Mouse (Mus musculus) hindbrain, embryonic 11.5 days (tissue): ENCODE measurements around the gene Igsf11. TPM values are rescaled to one million over a fixed set of nuclear protein-coding genes. Genes with fewer than 3 reads are reported as not detected.

Experiments used
- ATAC-seq: fragments of 200-750 bp; cut with Nextera tagmentation; 2 replicates; pipeline ENCODE4 v1.8.0; 2017; ENCODE audit warnings: mild to moderate bottlenecking, moderate TSS enrichment, moderate library complexity; ENCODE audit not compliant: low FRiP score
- DNase-seq: peaks from one replicate; pipeline ENCODE4 v3.0.0-alpha.2; 2015; ENCODE audit warnings: low spot score
- H3K27ac ChIP-seq: fragments of 300-500 bp; sonication (generic); 2 replicates; pipeline ENCODE4 v1.5.1; 2014; ENCODE audit warnings: mild to moderate bottlenecking, low read depth, low read length
- H3K27me3 ChIP-seq: fragments of 300-500 bp; sonication (generic); 2 replicates; pipeline ENCODE4 v1.6.1; 2014; ENCODE audit warnings: mild to moderate bottlenecking, low read length, moderate library complexity, mixed read lengths; ENCODE audit not compliant: control insufficient read depth, insufficient read depth
- H3K36me3 ChIP-seq: fragments of 300-500 bp; sonication (generic); 2 replicates; pipeline ENCODE4 v1.6.1; 2014; ENCODE audit warnings: mild to moderate bottlenecking, low read length, moderate library complexity, mixed read lengths; ENCODE audit not compliant: control insufficient read depth, insufficient read depth
- H3K4me1 ChIP-seq: fragments of 300-500 bp; sonication (generic); replicated peaks from 2 replicates; pipeline ENCODE4 v1.6.1; 2014; ENCODE audit warnings: low read length, mixed read lengths; ENCODE audit not compliant: control insufficient read depth, insufficient read depth
- H3K4me2 ChIP-seq: fragments of 300-500 bp; sonication (generic); replicated peaks from 2 replicates; pipeline ENCODE4 v1.6.1; 2014; ENCODE audit warnings: mild to moderate bottlenecking, low read depth, low read length
- H3K4me3 ChIP-seq: fragments of 300-500 bp; sonication (generic); 2 replicates; pipeline ENCODE4 v1.5.1; 2014; ENCODE audit warnings: low read depth, low read length
- H3K9ac ChIP-seq: fragments of 300-500 bp; sonication (generic); 2 replicates; pipeline ENCODE4 v1.6.1; 2014; ENCODE audit warnings: low read depth, low read length
- H3K9me3 ChIP-seq: fragments of 300-500 bp; sonication (generic); 2 replicates; pipeline ENCODE4 v1.6.1; 2016; ENCODE audit warnings: low read length; ENCODE audit not compliant: control insufficient read depth
- WGBS: fragments of 180-500 bp; shearing (Covaris S2); extraction: QIAGEN DNeasy Blood & Tissue Kit; methylation state at CpG from one replicate; pipeline ENCODE4 v1.1.7; 2014; 5-methylcytosine and 5-hydroxymethylcytosine counted together
- polyA plus RNA-seq: library from polyadenylated mRNA; unstranded; fragments of >200 nt; fragmentation: Nextera tagmentation; extraction: Ambion mirVana; gene quantifications from 2 replicates; pipeline ENCODE4 v1.2.1, GENCODE M21; 2014

Gene Igsf11
- polyA plus RNA-seq, 1 experiment from 2014 or later, result 5.4 TPM

- WGBS, result under 1% methylated on average over 63 of the region's 71 CpGs
- Histone ChIP-seq H3K4me2 (peak overlapping the region; percentile 74), H3K27me3 (no peaks in the 10 kb centered on the region), H3K4me3 (peak overlapping the region; percentile 68), H3K4me1 (no peaks in the 10 kb centered on the region), H3K36me3 (no peaks in the 10 kb centered on the region), H3K9ac (peak overlapping the region; percentile 80), H3K9me3 (no peaks in the 10 kb centered on the region), H3K27ac (0 out of 2 replicates have a peak overlapping the region, but pooled peaks have one; percentile 58)
- ATAC-seq (peak; percentile 96), DNase-seq (peak; percentile 94)
Observed at GRCm38 (mm10) chr16:38902111-38902778, 9.8 kb downstream of the Igsf11 start.

- Histone ChIP-seq H3K27ac (no peak overlapping the region), H3K9ac (no peak overlapping the region), H3K27me3 (no peaks in the 10 kb centered on the region), H3K4me3 (peak overlapping the region; percentile 68), H3K9me3 (no peaks in the 10 kb centered on the region), H3K36me3 (no peaks in the 10 kb centered on the region), H3K4me1 (no peaks in the 10 kb centered on the region), H3K4me2 (peak overlapping the region; percentile 74; the same call in 1 of the 2 replicates)
- no peak for ATAC-seq
- WGBS, result 41% methylated on average over 4 of the region's 4 CpGs
- DNase-seq, result no peak
Observed at GRCm38 (mm10) chr16:38903020-38903419, 10.5 kb downstream of the Igsf11 start.

- 46% methylated on average over 9 of the region's 9 CpGs for WGBS
- H3K9me3 ChIP-seq, result no peaks in the 10 kb centered on the region
- H3K36me3 ChIP-seq, result no peaks in the 10 kb centered on the region
- no peak overlapping the region for H3K4me3 ChIP-seq
- DNase-seq (peak; percentile 52), ATAC-seq (peak; percentile 33; the same call in 1 of the 2 replicates)
- H3K9ac ChIP-seq, result no peak overlapping the region
- no peak overlapping the region for H3K27ac ChIP-seq
- no peaks in the 10 kb centered on the region for H3K4me1 ChIP-seq
- H3K27me3 ChIP-seq, result no peaks in the 10 kb centered on the region
- H3K4me2 ChIP-seq, result peak overlapping the region; percentile 21; the same call in 1 of the 2 replicates
Observed at GRCm38 (mm10) chr16:38904202-38904601, 11.7 kb downstream of the Igsf11 start.

- no peak overlapping the region for H3K9ac ChIP-seq
- 67% methylated on average over 10 of the region's 10 CpGs for WGBS
- ATAC-seq, result no peak
- no peaks in the 10 kb centered on the region for H3K27me3 ChIP-seq
- H3K4me2 ChIP-seq, result no peak overlapping the region
- H3K4me1 ChIP-seq, result no peaks in the 10 kb centered on the region
- no peak overlapping the region for H3K27ac ChIP-seq
- no peak for DNase-seq
- H3K4me3 ChIP-seq, result no peak overlapping the region
- no peaks in the 10 kb centered on the region for H3K9me3 ChIP-seq
- H3K36me3 ChIP-seq, result no peaks in the 10 kb centered on the region
Observed at GRCm38 (mm10) chr16:38905911-38906310, 13.4 kb downstream of the Igsf11 start.

- no peaks in the 10 kb centered on the region for H3K36me3 ChIP-seq
- no peak overlapping the region for H3K27ac ChIP-seq
- no peak overlapping the region for H3K4me2 ChIP-seq
- H3K4me1 ChIP-seq, result no peaks in the 10 kb centered on the region
- H3K4me3 ChIP-seq, result no peak overlapping the region
- no peaks in the 10 kb centered on the region for H3K9me3 ChIP-seq
- H3K27me3 ChIP-seq, result no peaks in the 10 kb centered on the region
- ATAC-seq (no peak), DNase-seq (no peak)
- 80% methylated on average over 9 of the region's 9 CpGs for WGBS
- no peak overlapping the region for H3K9ac ChIP-seq
Observed at GRCm38 (mm10) chr16:38908304-38908703, 15.8 kb downstream of the Igsf11 start.

- 64% methylated on average over 12 of the region's 12 CpGs for WGBS
- no peaks in the 10 kb centered on the region for H3K27me3 ChIP-seq
Observed at GRCm38 (mm10) chr16:38909506-38909905, 17.0 kb downstream of the Igsf11 start.

GRCm38 (mm10) chr16:38910088-38910487, 17.6 kb downstream of the Igsf11 start:
- DNase-seq (no peak), ATAC-seq (no peak)
- Histone ChIP-seq H3K4me2 (no peak overlapping the region), H3K27me3 (no peaks in the 10 kb centered on the region), H3K9me3 (no peaks in the 10 kb centered on the region), H3K4me3 (no peak overlapping the region), H3K4me1 (no peaks in the 10 kb centered on the region), H3K9ac (no peak overlapping the region), H3K27ac (no peak overlapping the region), H3K36me3 (no peaks in the 10 kb centered on the region)
- 91% methylated on average over 8 of the region's 8 CpGs for WGBS

More at GRCm38 (mm10) chr16:38909506-38909905, 17.0 kb downstream of the Igsf11 start:
- H3K9ac ChIP-seq, result no peak overlapping the region
- H3K4me1 ChIP-seq, result no peaks in the 10 kb centered on the region
- H3K9me3 ChIP-seq, result no peaks in the 10 kb centered on the region
- DNase-seq (no peak), ATAC-seq (no peak)
- H3K27ac ChIP-seq, result no peak overlapping the region
- H3K4me2 ChIP-seq, result no peak overlapping the region
- H3K4me3 ChIP-seq, result no peak overlapping the region
- H3K36me3 ChIP-seq, result no peaks in the 10 kb centered on the region

GRCm38 (mm10) chr16:38915451-38915850, 23.0 kb downstream of the Igsf11 start:
- Histone ChIP-seq H3K4me2 (no peak overlapping the region), H3K36me3 (no peaks in the 10 kb centered on the region), H3K9me3 (no peaks in the 10 kb centered on the region), H3K27me3 (no peaks in the 10 kb centered on the region), H3K4me1 (no peaks in the 10 kb centered on the region), H3K4me3 (no peak overlapping the region), H3K27ac (no peak overlapping the region), H3K9ac (no peak overlapping the region)
- DNase-seq (no peak), ATAC-seq (no peak)
- WGBS, result 94% methylated on average over 4 of the region's 4 CpGs
